Mouse (Mus musculus) urinary bladder, postnatal 10 days (tissue): ENCODE data around the gene Rnh1.

Experiments
- DNase-seq: peaks from one replicate; pipeline ENCODE4 v3.0.0; 2022; ENCODE audit warnings: low spot score

Rnh1 gene

GRCm38 (mm10) chr7:141172116-141173006 is at the start of gene Rnh1:
Gene Rnh1 (minus strand): TSS chr7:141172857.
- DNase-seq: peak; percentile 66

- DNase-seq: no peak
These were observed 49.4 kb upstream of the Rnh1 start for GRCm38 (mm10) chr7:141222126-141222467.

DNA sequence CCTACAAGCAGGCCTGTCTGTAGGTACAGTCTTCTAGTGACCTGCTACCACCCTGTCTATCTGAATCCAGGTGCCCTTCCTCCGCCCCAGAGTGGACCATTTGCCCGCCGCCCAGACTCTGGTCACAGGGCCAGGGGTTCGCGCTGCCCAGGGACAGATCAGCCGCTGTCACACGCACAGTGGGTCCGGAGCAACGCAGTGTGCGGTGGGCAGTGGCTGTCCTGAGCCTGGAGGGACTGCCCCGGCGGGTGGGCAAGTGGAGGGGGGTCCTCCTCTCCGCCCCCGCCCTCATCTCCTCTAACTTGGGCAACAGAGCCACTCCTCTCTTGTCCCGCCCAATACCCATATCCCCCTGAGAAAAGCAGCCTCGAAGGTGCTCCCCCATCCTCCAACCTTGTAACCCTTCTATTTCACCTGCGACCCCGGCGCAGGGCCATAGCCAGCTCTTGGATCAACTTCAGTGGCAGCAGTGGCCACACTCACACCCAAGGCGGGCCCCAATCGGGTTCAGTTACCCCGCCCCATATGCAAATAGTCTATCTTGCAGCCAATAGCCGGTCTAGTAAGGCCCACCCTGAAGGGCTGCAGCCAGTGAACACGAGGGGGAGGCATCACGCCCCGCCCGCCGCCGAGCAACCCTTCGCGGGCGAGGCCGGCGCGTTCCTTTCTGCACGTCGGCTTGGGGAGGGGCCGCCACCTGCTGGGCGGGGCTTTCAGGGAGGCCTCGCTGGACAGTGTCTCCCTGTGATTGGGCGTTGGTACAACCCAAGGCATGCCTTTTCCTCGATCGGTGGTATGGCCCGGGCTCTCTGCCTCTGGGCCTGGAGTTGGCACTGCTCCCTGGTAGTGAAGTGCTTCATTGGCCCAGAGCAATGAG is 48.8 kb upstream of the Rnh1 start:
- peak; percentile 87 for DNase-seq

DNA sequence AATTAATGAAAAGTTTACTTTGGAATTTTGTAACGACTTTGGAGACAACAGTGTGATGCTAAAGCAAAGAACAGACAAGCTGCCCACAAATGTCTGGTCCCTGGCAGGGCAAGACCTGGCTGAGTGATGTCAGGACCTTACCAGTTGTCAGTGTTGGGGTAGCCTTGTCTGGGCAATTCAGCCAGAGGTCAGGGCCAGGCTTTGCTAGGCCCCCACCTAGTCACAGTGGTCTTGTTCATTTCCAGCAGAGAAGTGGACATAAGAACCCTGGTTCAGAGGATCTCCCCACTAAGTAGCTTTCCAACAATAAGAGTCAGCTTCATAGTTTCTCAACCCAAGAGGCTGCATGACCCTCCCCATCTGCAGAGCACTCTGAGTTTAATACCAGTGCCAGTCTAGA is 47.7 kb upstream of the Rnh1 start:
- no peak for DNase-seq

GRCm38 (mm10) chr7:141219558-141220099 is 47.0 kb upstream of the Rnh1 start:
- no peak for DNase-seq

GRCm38 (mm10) chr7:141218557-141219133 is 46.0 kb upstream of the Rnh1 start:
- no peak for DNase-seq

DNA sequence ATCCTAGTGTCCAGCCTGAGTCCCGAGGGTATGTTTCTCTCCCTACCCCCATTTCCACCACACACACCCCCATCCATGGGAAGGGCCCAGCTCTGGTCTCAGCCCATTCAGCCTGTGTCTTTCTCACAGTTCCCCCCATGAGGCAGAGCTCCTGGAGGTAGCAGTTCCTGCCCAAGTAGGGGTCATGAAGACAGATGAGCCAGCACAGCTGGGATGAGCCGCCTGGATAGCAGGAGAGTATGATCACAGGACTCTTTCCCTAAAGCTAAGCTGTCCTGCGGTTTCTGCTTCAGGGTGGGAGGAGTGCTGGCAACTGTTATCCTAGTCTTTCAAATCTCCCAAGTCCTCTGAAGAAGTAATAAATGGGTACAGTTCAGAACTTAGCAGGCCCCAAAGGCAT is 45.5 kb upstream of the Rnh1 start:
- no peak for DNase-seq

DNA sequence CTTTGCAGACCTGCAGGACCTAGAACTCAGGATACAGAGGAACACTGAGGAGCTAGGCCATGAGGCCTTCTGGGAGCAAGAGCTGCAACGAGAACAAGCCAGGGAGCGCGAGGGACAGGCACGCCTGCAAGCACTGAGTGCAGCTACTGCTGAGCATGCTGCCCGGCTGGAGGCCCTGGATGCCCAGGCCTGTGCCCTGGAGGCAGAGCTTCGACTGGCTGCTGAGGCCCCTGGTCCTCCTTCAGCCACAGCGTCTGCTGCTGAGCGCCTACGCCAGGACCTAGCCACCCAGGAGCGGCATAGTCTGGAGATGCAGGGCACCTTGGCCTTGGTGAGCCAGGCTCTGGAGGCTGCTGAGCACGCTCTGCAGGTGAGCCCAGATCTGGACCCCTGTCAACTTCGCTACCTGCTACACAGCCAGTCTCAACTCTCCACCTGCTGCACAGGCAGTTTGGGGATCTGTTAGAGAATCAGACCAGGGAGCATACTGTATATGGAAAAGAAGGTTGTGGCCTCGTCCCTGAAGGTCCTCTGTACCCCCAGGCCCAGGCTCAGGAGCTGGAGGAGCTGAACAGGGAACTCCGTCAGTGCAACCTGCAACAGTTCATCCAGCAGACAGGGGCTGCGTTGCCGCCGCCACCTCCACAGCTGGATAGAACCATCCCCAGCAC is 44.8 kb upstream of the Rnh1 start:
- no peak for DNase-seq

GRCm38 (mm10) chr7:141216894-141217293 is 44.2 kb upstream of the Rnh1 start:
- DNase-seq: no peak

GRCm38 (mm10) chr7:141215880-141216733 is 43.5 kb upstream of the Rnh1 start:
- no peak for DNase-seq

- peak; percentile 72 for DNase-seq
These were observed 42.6 kb upstream of the Rnh1 start, which contains the start of gene Rassf7 for GRCm38 (mm10) chr7:141215101-141215879. Gene Rassf7 (plus strand): TSS chr7:141215860.

GRCm38 (mm10) chr7:141214310-141214709 is 41.7 kb upstream of the Rnh1 start:
- DNase-seq: no peak

GRCm38 (mm10) chr7:141213605-141214235 is 41.1 kb upstream of the Rnh1 start, which contains the start of gene Lmntd2:
Gene Lmntd2 (minus strand): TSS chr7:141214080.
- no peak for DNase-seq

DNA sequence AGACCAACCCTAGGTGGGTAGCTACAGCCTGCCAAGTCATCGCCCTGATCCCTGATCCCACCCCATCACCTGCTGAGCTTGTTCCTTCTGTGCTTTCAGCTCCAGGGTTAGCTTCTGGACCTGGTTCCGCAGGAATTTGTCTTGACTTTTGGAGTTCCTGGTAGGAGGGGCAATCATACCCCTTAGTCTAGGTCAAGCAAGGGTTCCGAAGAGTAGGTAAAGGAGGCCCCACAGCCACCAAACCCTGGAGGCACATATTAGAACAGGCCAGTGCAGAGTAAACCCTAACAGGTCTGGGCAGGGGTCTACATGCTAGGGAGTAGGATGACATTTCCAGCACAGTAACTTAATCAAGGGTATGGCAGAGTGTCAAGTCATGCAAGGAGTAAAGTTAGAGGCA is 40.5 kb upstream of the Rnh1 start:
- no peak for DNase-seq

GRCm38 (mm10) chr7:141210606-141211131 is 38.0 kb upstream of the Rnh1 start:
- no peak for DNase-seq

- DNase-seq: no peak
These were observed 37.5 kb upstream of the Rnh1 start for GRCm38 (mm10) chr7:141210137-141210536.

- no peak for DNase-seq
These were observed 36.9 kb upstream of the Rnh1 start for GRCm38 (mm10) chr7:141209526-141209925.

DNA sequence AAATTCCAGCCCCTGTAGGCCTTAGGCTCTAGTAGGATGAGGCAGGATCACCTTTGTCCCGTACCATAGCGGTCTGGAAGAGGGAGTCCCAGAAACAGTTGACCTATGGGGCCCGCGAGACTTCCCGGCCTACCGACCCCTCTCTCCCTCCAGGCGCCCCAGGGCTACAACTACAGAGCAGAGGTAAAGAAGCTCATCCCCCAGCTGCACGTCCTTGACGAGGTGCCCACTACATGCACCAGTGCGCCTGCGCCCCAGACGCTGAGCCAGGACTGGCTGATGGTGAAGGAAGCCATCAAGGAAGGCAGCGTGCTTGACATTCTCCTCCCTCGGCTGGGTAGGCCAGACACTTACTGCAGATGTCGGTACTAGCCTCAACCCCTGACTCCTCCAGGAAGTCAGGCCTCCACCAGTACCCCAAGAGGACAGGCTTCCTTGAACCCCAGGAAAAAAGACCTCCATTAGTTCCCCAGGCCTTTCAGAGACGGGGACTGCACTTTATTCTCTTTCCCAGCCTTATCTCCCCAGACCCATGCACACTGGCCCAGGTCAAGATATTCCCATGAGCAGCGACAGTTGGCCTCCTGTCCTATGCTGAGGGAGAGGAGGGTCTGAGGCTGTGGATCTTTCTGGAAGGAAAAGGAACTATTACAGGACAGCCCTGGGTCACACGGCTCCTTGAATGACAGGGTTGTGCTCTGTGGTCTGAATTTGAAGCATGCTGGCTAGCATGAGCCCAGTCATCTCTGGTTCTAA is 33.7 kb upstream of the Rnh1 start:
- DNase-seq: no peak
